Mouse (Mus musculus) midbrain, embryonic 15.5 days (tissue): ENCODE data around the gene Rab11fip3. TPM values are rescaled to one million over a fixed set of nuclear protein-coding genes. Genes with fewer than 3 reads are reported as not detected.

ENCODE experiments used
- ATAC-seq: fragments of 200-750 bp; cut with Nextera tagmentation; replicated peaks from 2 replicates; pipeline ENCODE4 v1.8.0; 2017; ENCODE audit warnings: moderate TSS enrichment
- H3K27ac ChIP-seq: fragments of 300-500 bp; sonication (generic); 2 replicates; pipeline ENCODE4 v1.5.1; 2015; ENCODE audit warnings: mild to moderate bottlenecking, inconsistent platforms
- H3K27me3 ChIP-seq: fragments of 300-500 bp; sonication (generic); replicated peaks from 2 replicates; pipeline ENCODE4 v1.6.1; 2015; ENCODE audit warnings: inconsistent platforms
- H3K36me3 ChIP-seq: fragments of 300-500 bp; sonication (generic); replicated peaks from 2 replicates; pipeline ENCODE4 v1.6.1; 2015; ENCODE audit warnings: inconsistent platforms
- H3K4me1 ChIP-seq: fragments of 300-500 bp; sonication (generic); 2 replicates; pipeline ENCODE4 v1.6.1; 2015; ENCODE audit warnings: inconsistent platforms
- H3K4me2 ChIP-seq: fragments of 300-500 bp; sonication (generic); 2 replicates; pipeline ENCODE4 v1.6.1; 2015; ENCODE audit warnings: inconsistent platforms, mild to moderate bottlenecking, moderate library complexity
- H3K4me3 ChIP-seq: fragments of 300-500 bp; sonication (generic); 2 replicates; pipeline ENCODE4 v1.5.1; 2015; ENCODE audit warnings: mild to moderate bottlenecking, inconsistent platforms
- H3K9ac ChIP-seq: fragments of 300-500 bp; sonication (generic); 2 replicates; pipeline ENCODE4 v1.6.1; 2015; ENCODE audit warnings: mild to moderate bottlenecking, inconsistent platforms
- H3K9me3 ChIP-seq: fragments of 300-500 bp; sonication (generic); 2 replicates; pipeline ENCODE4 v1.6.1; 2016; ENCODE audit warnings: inconsistent platforms
- WGBS: fragments of 180-500 bp; shearing (Covaris S2); methylation state at CpG from one replicate; pipeline ENCODE4 v1.1.7; 2015; ENCODE audit warnings: mixed read lengths; 5-methylcytosine and 5-hydroxymethylcytosine counted together
- polyA plus RNA-seq: library from polyadenylated mRNA; unstranded; fragments of >200 nt; fragmentation: Nextera tagmentation; extraction: Ambion mirVana; gene quantifications from 2 replicates; pipeline ENCODE4 v1.2.1, GENCODE M21; 2015

Rab11fip3 gene
- polyA plus RNA-seq, 1 experiment from 2014 or later, result 32.6 TPM

DNA sequence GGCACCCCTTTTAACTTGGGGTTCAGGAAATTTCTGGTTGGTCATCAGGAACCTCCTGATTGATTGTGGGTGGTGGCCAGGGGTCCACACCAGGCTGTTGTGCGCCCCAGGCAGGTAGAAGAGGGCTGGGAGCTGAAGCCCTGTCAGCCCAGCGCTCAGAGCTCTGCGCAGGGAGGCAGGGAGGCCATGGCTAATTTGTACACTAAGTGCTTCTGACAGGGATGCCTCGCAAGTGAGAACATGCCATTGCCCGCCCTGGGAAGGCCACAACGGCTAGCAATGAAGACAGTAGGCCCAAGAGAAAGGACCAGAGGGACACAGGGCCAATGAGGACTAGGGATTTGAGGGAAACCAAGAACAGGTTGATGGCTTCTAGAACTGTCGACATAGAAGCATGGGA is 112.7 kb downstream of the Rab11fip3 start:
- Histone ChIP-seq H3K9ac (no peak overlapping the region), H3K4me1 (peaks cover 6% of the 10 kb centered on the region), H3K27me3 (peaks cover 24% of the 10 kb centered on the region), H3K9me3 (no peaks in the 10 kb centered on the region), H3K27ac (0 out of 2 replicates have a peak overlapping the region, but pooled peaks have one; percentile 9), H3K4me2 (no peak overlapping the region), H3K36me3 (peaks cover 2% of the 10 kb centered on the region; the same call in 1 of the 2 replicates), H3K4me3 (no peak overlapping the region)
- ATAC-seq, result no peak
- 74% methylated on average over 7 of the region's 7 CpGs for WGBS

GRCm38 (mm10) chr17:25956201-25956600 is 113.2 kb downstream of the Rab11fip3 start:
- H3K9me3 ChIP-seq, result no peaks in the 10 kb centered on the region
- H3K4me1 ChIP-seq, result peaks cover 10% of the 10 kb centered on the region
- H3K4me2 ChIP-seq, result no peak overlapping the region
- 56% methylated on average over 7 of the region's 7 CpGs for WGBS
- H3K9ac ChIP-seq, result no peak overlapping the region
- H3K27ac ChIP-seq, result no peak overlapping the region
- H3K4me3 ChIP-seq, result no peak overlapping the region
- no peaks in the 10 kb centered on the region for H3K36me3 ChIP-seq
- H3K27me3 ChIP-seq, result peaks cover 28% of the 10 kb centered on the region
- ATAC-seq, result no peak

GRCm38 (mm10) chr17:25955736-25956135 is 113.6 kb downstream of the Rab11fip3 start:
- Histone ChIP-seq H3K9ac (no peak overlapping the region), H3K36me3 (no peaks in the 10 kb centered on the region), H3K9me3 (no peaks in the 10 kb centered on the region), H3K4me2 (no peak overlapping the region), H3K4me1 (peaks cover 11% of the 10 kb centered on the region), H3K27ac (no peak overlapping the region), H3K27me3 (peaks cover 33% of the 10 kb centered on the region), H3K4me3 (no peak overlapping the region)
- 64% methylated on average over 3 of the region's 3 CpGs for WGBS
- no peak for ATAC-seq

- H3K27ac ChIP-seq, result no peak overlapping the region
- WGBS, result 81% methylated on average over 2 of the region's 2 CpGs
Observed at GRCm38 (mm10) chr17:25954671-25955070, 114.7 kb downstream of the Rab11fip3 start.

DNA sequence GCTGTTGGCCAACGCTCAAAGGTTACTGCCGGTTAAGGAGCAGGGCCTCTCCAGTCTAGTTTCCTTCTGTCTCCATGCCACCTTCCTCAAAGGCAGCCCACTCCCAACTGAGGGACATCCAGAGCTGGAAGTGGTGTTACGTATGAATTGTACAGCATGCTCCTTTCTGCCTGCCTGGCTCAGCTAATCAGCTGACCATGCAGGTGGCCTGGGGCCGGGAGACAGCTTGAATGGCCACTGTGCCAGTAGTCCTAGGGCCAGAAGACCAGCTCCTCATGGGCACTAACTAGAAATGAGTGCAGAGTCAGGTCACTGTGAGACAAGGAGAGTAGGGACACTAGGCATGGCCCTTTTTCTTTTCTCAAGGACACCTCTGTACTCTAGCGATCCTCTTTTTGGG is 116.2 kb downstream of the Rab11fip3 start:
- peaks cover 45% of the 10 kb centered on the region for H3K27me3 ChIP-seq
- H3K4me2 ChIP-seq, result no peak overlapping the region
- no peaks in the 10 kb centered on the region for H3K36me3 ChIP-seq
- ATAC-seq, result no peak
- H3K4me1 ChIP-seq, result peaks cover 11% of the 10 kb centered on the region
- H3K9ac ChIP-seq, result no peak overlapping the region
- no peak overlapping the region for H3K4me3 ChIP-seq
- H3K9me3 ChIP-seq, result no peaks in the 10 kb centered on the region
- H3K27ac ChIP-seq, result no peak overlapping the region
- 80% methylated on average over 5 of the region's 5 CpGs for WGBS

More at GRCm38 (mm10) chr17:25954671-25955070, 114.7 kb downstream of the Rab11fip3 start:
- no peak for ATAC-seq
- Histone ChIP-seq H3K9me3 (no peaks in the 10 kb centered on the region), H3K36me3 (no peaks in the 10 kb centered on the region), H3K27me3 (peaks cover 44% of the 10 kb centered on the region), H3K4me1 (peaks cover 11% of the 10 kb centered on the region), H3K4me3 (no peak overlapping the region), H3K9ac (no peak overlapping the region), H3K4me2 (no peak overlapping the region)

DNA sequence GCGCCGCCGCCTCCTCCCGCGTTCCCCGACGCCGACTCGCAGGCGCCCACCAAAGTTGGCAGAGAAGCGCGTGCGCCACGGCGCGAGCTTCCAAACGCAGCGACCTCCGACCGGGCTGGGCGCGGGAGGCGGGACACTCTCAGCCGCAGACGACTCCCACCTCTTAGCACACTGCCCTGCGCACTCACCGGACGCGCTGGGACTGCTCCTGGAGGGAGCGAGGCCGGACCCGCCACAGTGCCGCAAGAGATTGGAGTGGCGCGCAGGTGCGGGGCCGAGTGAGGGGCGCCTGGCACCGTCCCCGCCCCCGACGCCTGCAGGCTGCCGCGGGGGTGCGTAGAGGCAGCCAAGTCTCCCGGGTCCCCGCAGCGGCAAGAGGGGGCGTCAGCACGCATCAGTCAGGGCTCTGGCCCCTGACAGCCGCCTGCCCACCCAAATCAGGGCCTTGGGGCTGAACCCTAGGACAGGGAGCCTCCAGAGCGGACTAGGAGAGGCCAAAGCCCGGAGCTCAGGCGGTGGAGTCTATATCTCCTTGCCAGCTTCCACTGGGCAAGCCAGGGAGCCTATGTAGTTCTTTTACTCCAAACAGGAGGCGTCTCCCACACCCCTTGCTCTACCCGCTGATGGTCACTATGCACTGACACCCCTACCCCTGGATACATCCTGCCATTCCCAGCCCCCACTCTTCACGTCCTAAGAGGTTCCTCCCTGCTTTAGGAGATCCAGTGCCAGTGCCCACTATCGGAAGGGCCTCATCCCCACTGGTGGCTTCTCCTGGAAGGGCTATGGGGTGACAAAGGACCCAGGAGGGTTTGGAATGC is 117.3 kb downstream of the Rab11fip3 start, which contains the start of gene A930017K11Rik:
TSS of gene A930017K11Rik (minus strand) at position 763 of the 821 bp plus-strand sequence.
- H3K9ac ChIP-seq, result no peak within 1 kb of the TSS

DNA sequence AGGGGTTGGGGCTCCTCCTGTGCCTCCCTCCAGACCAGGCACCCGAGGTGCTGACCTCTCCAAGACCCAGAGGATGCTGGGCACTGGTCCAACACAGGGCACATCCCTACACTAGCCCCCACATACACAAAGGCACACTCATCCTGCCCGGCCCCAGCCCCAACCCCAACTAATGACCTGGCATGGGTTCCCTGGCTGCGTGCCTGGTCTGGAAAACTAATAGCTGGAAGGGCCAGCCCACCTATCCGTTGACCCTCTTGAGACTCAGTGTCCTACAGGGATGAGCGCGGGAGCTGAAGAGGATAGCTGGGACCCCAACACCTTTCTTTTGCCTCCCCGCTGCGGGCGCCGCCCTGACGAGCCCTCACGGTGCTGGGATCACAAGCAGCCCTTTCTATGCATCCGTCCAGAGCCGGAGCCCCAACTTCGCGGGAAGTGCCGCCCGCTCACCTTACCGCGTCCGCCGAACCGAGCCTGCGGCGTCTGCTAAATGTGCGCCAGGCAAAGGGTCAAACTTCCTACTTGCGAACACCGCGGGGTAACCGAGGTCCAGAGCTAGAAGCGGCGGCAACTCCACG is 118.0 kb downstream of the Rab11fip3 start:
- H3K4me2 ChIP-seq, result peak overlapping the region; percentile 45
- no peaks in the 10 kb centered on the region for H3K9me3 ChIP-seq
- 1% methylated on average over 33 of the region's 33 CpGs for WGBS
- H3K36me3 ChIP-seq, result no peaks in the 10 kb centered on the region
- peak overlapping the region; percentile 28 for H3K4me3 ChIP-seq
- H3K9ac ChIP-seq, result no peak overlapping the region
- H3K27me3 ChIP-seq, result peaks cover 45% of the 10 kb centered on the region
- no peak for ATAC-seq
- H3K4me1 ChIP-seq, result peaks cover 11% of the 10 kb centered on the region
- H3K27ac ChIP-seq, result no peak overlapping the region

More for the DNA sequence above, 117.3 kb downstream of the Rab11fip3 start, which contains the start of gene A930017K11Rik:
- Histone ChIP-seq H3K4me2 (peak within 1 kb of the TSS; percentile 45), H3K27me3 (peaks cover 45% of the 10 kb centered on the region), H3K27ac (no peak within 1 kb of the TSS), H3K4me1 (peaks cover 11% of the 10 kb centered on the region), H3K9me3 (no peaks in the 10 kb centered on the region), H3K4me3 (peak within 1 kb of the TSS; percentile 28), H3K36me3 (no peaks in the 10 kb centered on the region)
- WGBS, result under 1% methylated on average over 58 of the region's 58 CpGs
- no peak for ATAC-seq

GRCm38 (mm10) chr17:25950706-25951105 is 118.6 kb downstream of the Rab11fip3 start:
- Histone ChIP-seq H3K27me3 (peaks cover 45% of the 10 kb centered on the region), H3K36me3 (no peaks in the 10 kb centered on the region), H3K9ac (no peak overlapping the region), H3K4me1 (peaks cover 11% of the 10 kb centered on the region), H3K4me2 (no peak overlapping the region), H3K9me3 (no peaks in the 10 kb centered on the region), H3K4me3 (0 out of 2 replicates have a peak overlapping the region, but pooled peaks have one; percentile 6), H3K27ac (no peak overlapping the region)
- ATAC-seq, result no peak
- WGBS, result 4% methylated on average over 3 of the region's 3 CpGs

- H3K27ac ChIP-seq, result no peak overlapping the region
- H3K9me3 ChIP-seq, result no peaks in the 10 kb centered on the region
- H3K27me3 ChIP-seq, result peaks cover 45% of the 10 kb centered on the region
- peaks cover 11% of the 10 kb centered on the region for H3K4me1 ChIP-seq
- H3K4me2 ChIP-seq, result no peak overlapping the region
- no peak for ATAC-seq
- no peak overlapping the region for H3K9ac ChIP-seq
- no peaks in the 10 kb centered on the region for H3K36me3 ChIP-seq
- H3K4me3 ChIP-seq, result no peak overlapping the region
- WGBS, result 74% methylated on average over 5 of the region's 5 CpGs
Observed at GRCm38 (mm10) chr17:25949981-25950380, 119.4 kb downstream of the Rab11fip3 start.

DNA sequence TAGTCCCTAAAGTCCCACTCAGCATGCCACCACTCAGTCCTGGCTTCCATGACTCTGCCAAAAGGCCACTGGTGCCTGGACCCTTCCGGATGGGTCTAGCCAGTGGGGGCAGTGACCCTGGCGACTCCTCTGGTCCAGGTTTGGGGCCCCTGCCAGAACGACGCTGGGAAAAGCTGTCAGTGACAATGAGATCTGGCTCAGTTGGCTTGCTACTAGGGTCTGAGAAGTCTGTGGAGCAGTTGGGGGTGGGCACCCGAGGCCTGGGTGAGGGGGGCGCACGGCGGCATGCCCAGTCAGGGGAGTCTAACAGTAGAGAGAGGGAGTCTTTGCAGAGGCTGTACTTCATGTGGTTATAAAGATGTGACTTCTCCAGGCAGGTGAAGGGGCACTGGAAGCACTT is 121.3 kb downstream of the Rab11fip3 start:
- no peak for ATAC-seq
- Histone ChIP-seq H3K9ac (no peak overlapping the region), H3K36me3 (no peaks in the 10 kb centered on the region), H3K4me3 (no peak overlapping the region), H3K27me3 (peaks cover 35% of the 10 kb centered on the region), H3K27ac (no peak overlapping the region), H3K4me2 (no peak overlapping the region), H3K9me3 (no peaks in the 10 kb centered on the region), H3K4me1 (peaks cover 11% of the 10 kb centered on the region)
- 77% methylated on average over 8 of the region's 8 CpGs for WGBS

GRCm38 (mm10) chr17:25947576-25947975 is 121.8 kb downstream of the Rab11fip3 start:
- WGBS, result 80% methylated on average over 4 of the region's 4 CpGs
- Histone ChIP-seq H3K4me2 (no peak overlapping the region), H3K9ac (no peak overlapping the region), H3K36me3 (no peaks in the 10 kb centered on the region), H3K4me1 (peaks cover 11% of the 10 kb centered on the region), H3K9me3 (no peaks in the 10 kb centered on the region), H3K4me3 (no peak overlapping the region), H3K27me3 (peaks cover 30% of the 10 kb centered on the region), H3K27ac (no peak overlapping the region)
- no peak for ATAC-seq

DNA sequence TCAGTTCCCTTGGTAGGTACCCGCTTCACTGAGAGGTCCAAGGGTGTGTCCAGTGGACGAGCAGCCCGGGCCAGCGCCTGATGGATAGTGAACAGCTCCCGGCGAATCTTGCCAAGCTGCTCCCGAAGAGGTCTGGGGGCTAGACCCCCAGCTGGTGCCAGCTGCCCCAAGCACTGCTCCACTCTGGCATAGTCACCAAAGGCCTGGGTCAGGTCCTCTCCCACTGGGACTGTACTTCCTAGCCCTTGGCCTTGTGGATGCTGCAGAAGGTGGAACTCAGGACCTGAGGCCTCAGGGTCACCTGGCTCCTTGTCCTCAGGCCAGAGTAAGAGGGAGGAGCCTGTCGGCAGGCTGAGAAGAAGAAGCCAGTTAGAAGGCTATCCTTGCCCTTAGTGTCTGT is 122.5 kb downstream of the Rab11fip3 start:
- Histone ChIP-seq H3K27ac (no peak overlapping the region), H3K27me3 (peaks cover 24% of the 10 kb centered on the region), H3K4me2 (no peak overlapping the region), H3K4me3 (no peak overlapping the region), H3K36me3 (no peaks in the 10 kb centered on the region), H3K9ac (no peak overlapping the region), H3K4me1 (peaks cover 11% of the 10 kb centered on the region), H3K9me3 (no peaks in the 10 kb centered on the region)
- ATAC-seq, result no peak
- 83% methylated on average over 8 of the region's 8 CpGs for WGBS
